ENCODE assay signal across 9 mouse cellular contexts in the genomic region with DNA sequence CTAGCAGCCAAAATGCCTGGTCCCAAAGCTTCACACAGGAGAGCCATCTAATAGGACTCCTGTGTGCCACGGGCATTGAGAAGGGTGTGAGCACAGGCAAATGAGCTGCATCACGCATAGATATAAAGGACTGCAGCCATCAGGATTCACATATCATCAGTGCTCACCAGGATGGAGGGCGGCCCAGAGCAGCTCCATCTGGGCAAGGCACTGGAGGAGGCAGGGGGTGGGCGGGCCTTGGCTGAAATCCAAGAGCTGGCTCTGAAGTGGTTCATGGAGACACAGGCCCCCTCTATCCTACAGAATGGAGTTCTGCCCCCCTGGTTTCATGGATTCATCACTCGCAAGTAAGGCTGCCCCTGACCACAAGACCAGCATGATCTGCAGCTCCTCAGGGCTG. TPM values are rescaled to one million over a fixed set of nuclear protein-coding genes. Genes with fewer than 3 reads are reported as not detected.
DNase-seq lines count a peak whose midpoint lies in the region; ATAC-seq lines count a peak whose summit lies in the region.
"Had no signal": no experiment of that assay in that cellular context is flagged by ENCODE, and none has a peak within 500 bp of the region (broad histone marks: within the 10 kb centered on the region; RNA-seq: fewer than 3 reads in every experiment).

No protein-coding gene starts in this region.

- no peak for DNase-seq in neural tube, embryonic 10.5 days (ENCODE audit: extremely low spot score, low spot score)
- DNase-seq in forebrain, embryonic 10.5 days (ENCODE audit: extremely low spot score, low spot score): no peak
- peak; percentile 63 for DNase-seq in layer of hippocampus, adult 9-10 months (ENCODE audit: low spot score)
- DNase-seq in right cerebral cortex, adult 18-20 months: peak; percentile 75
- DNase-seq in urinary bladder, postnatal 36 days (ENCODE audit: low spot score in 2 of 2): no peak
- no peak for DNase-seq in embryo, embryonic 11 days

- peaks cover 9% of the 10 kb centered on the region for H3K4me1 ChIP-seq in neural tube, embryonic 12.5 days
- H3K4me1 ChIP-seq in forebrain, embryonic 10.5 days: peaks cover 15% of the 10 kb centered on the region

- peak; percentile 85 for ATAC-seq in neural tube, embryonic 12.5 days (ENCODE audit: low FRiP score, low read depth)
- ATAC-seq in erythroid progenitor cell, adult 5-6 weeks (replicated peaks; ENCODE audit: low FRiP score, poor library complexity, severe bottlenecking): no peak

- no peak overlapping the region for H3K27ac ChIP-seq in neural tube, embryonic 12.5 days
- peak overlapping the region; percentile 48; the same call in 1 of the 2 replicates for H3K27ac ChIP-seq in forebrain, embryonic 10.5 days

- H3K9ac ChIP-seq in neural tube, embryonic 12.5 days: no peak overlapping the region

- H3K4me3 ChIP-seq in neural tube, embryonic 12.5 days: no peak overlapping the region
- no peak overlapping the region for H3K4me3 ChIP-seq in forebrain, embryonic 10.5 days

- no peaks in the 10 kb centered on the region for H3K27me3 ChIP-seq in neural tube, embryonic 12.5 days (replicated peaks)
- H3K27me3 ChIP-seq in forebrain, embryonic 10.5 days (ENCODE audit: poor library complexity, severe bottlenecking): no peaks in the 10 kb centered on the region

- H3K36me3 ChIP-seq in neural tube, embryonic 12.5 days: no peaks in the 10 kb centered on the region
- no peaks in the 10 kb centered on the region for H3K36me3 ChIP-seq in forebrain, embryonic 10.5 days (replicated peaks)

- 53% methylated on average over 5 of the region's 5 CpGs for WGBS in neural tube, embryonic 12.5 days
- WGBS in forebrain, embryonic 10.5 days: 80% methylated on average over 5 of the region's 5 CpGs

- no peaks in the 10 kb centered on the region for H3K9me3 ChIP-seq in neural tube, embryonic 12.5 days
- H3K9me3 ChIP-seq in forebrain, embryonic 10.5 days: no peaks in the 10 kb centered on the region

- no peak overlapping the region for H3K4me2 ChIP-seq in neural tube, embryonic 12.5 days (replicated peaks)

RNA-seq across cellular contexts. Expression of a gene that starts 4.8 kb away (rescaled TPM):
- not detected in 2 replicates for polyA plus RNA-seq in neural tube, embryonic 12.5 days (2016; fragmentation: Nextera tagmentation; extraction: Ambion mirVana)
- not detected in 2 replicates for polyA plus RNA-seq in forebrain, embryonic 10.5 days (2016; fragmentation: Nextera tagmentation; extraction: Ambion mirVana)
- total RNA-seq in erythroid progenitor cell, adult 5-6 weeks (2015; ENCODE audit: low replicate concordance): not detected in 2 replicates
- not detected in 2 replicates for total RNA-seq in erythroid progenitor cell, adult 5-6 weeks (2017; ENCODE audit: low replicate concordance)
- polyA plus RNA-seq: heart, embryonic 14.5 days had no signal

RNA-seq across cellular contexts. Expression of a gene that starts 26.0 kb away (rescaled TPM):
- polyA plus RNA-seq in neural tube, embryonic 12.5 days (2016; fragmentation: Nextera tagmentation; extraction: Ambion mirVana): 28.3 and 28.4 TPM in 2 replicates
- polyA plus RNA-seq in forebrain, embryonic 10.5 days (2016; fragmentation: Nextera tagmentation; extraction: Ambion mirVana): 8.3 and 9.1 TPM in 2 replicates
- 3.6 TPM in 1 of 2 replicates, not detected in the other for total RNA-seq in erythroid progenitor cell, adult 5-6 weeks (2015; ENCODE audit: low replicate concordance)
- 0.15 and 3.7 TPM in 2 replicates for total RNA-seq in erythroid progenitor cell, adult 5-6 weeks (2017; ENCODE audit: low replicate concordance)

RNA-seq across cellular contexts. Expression of a gene that starts 32.5 kb away (rescaled TPM):
- 28.5 and 29.7 TPM in 2 replicates for polyA plus RNA-seq in neural tube, embryonic 12.5 days (2016; fragmentation: Nextera tagmentation; extraction: Ambion mirVana)
- 6.0 and 6.9 TPM in 2 replicates for polyA plus RNA-seq in forebrain, embryonic 10.5 days (2016; fragmentation: Nextera tagmentation; extraction: Ambion mirVana)
- 4.7 and 10.5 TPM in 2 replicates for total RNA-seq in erythroid progenitor cell, adult 5-6 weeks (2015; ENCODE audit: low replicate concordance)
- total RNA-seq in erythroid progenitor cell, adult 5-6 weeks (2017; ENCODE audit: low replicate concordance): 1.7 and 4.2 TPM in 2 replicates

RNA-seq across cellular contexts. Expression of a gene that starts 52.2 kb away (rescaled TPM):
- 104 and 111 TPM in 2 replicates for polyA plus RNA-seq in neural tube, embryonic 12.5 days (2016; fragmentation: Nextera tagmentation; extraction: Ambion mirVana)
- 129 and 133 TPM in 2 replicates for polyA plus RNA-seq in forebrain, embryonic 10.5 days (2016; fragmentation: Nextera tagmentation; extraction: Ambion mirVana)
- 26.8 and 30.3 TPM in 2 replicates for total RNA-seq in erythroid progenitor cell, adult 5-6 weeks (2015; ENCODE audit: low replicate concordance)
- total RNA-seq in erythroid progenitor cell, adult 5-6 weeks (2017; ENCODE audit: low replicate concordance): 15.4 and 19.7 TPM in 2 replicates

Comparison
In these comparisons a context has a peak if more than half of its experiments do, and no peak if none do; other contexts are left out.
1. DNase-seq: peak in layer of hippocampus, adult 9-10 months (single experiment) and right cerebral cortex, adult 18-20 months (single experiment); none in neural tube, embryonic 10.5 days (single experiment), forebrain, embryonic 10.5 days (single experiment), urinary bladder, postnatal 36 days (0 of 2) and embryo, embryonic 11 days (single experiment).